Mouse (Mus musculus): ENCODE data around the gene Uqcc3.

DNA sequence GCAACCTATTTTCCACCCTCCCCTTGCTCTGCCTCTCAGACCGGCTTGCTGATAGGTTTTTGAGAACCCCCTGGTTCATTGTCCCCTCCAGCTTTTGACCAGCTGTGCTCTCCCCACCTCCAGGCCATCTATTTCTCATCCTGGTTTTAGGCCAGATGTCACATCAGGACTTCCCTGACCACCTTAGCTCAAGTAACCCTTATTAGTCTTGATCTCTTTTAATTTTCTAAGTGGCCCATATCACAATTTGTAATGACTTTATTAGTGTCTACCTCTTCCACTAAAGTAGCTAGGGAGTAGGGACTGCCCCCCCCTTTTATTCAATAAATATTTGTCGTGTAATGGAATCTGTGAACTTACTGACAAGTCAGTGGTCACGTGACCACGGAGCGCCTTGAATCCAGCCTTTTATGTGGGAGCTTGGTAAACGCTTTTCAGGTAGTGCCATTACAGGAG is 40.1 kb upstream of the Uqcc3 start:
- TF ChIP-seq CTCF (IDR thresholded peaks at IDR 0.05; ENCODE audit: borderline replicate concordance, extremely low read depth, insufficient read depth, insufficient read length) (no peak), POLR2A (IDR thresholded peaks at IDR 0.05; ENCODE audit: borderline replicate concordance, extremely low read depth, insufficient read depth, insufficient read length, poor library complexity, severe bottlenecking) (no peak)
